Mouse (Mus musculus): ENCODE measurements around the gene Foxs1. TPM values are rescaled to one million over a fixed set of nuclear protein-coding genes. Genes with fewer than 3 reads are reported as not detected.

Foxs1 gene
- total RNA-seq, 2 experiments from 2014 or later, result 5.4 to 5.7 TPM

GRCm38 (mm10) chr2:152928219-152928987, 4.6 kb downstream of the Foxs1 start:
- no peak for DNase-seq

- no peak for DNase-seq
Observed at GRCm38 (mm10) chr2:152927371-152927770, 5.6 kb downstream of the Foxs1 start.

GRCm38 (mm10) chr2:152926896-152927295, 6.1 kb downstream of the Foxs1 start:
- no peak for DNase-seq

- peak; percentile 83 for DNase-seq
Observed at GRCm38 (mm10) chr2:152925189-152925872, 7.7 kb downstream of the Foxs1 start.

GRCm38 (mm10) chr2:152924543-152924942, 8.5 kb downstream of the Foxs1 start:
- no peak for DNase-seq

- DNase-seq, result no peak
Observed at GRCm38 (mm10) chr2:152924128-152924527, 8.9 kb downstream of the Foxs1 start.

- DNase-seq, result no peak
Observed at GRCm38 (mm10) chr2:152923621-152924020, 9.4 kb downstream of the Foxs1 start.

- DNase-seq, result no peak
Observed at GRCm38 (mm10) chr2:152922376-152922775, 10.6 kb downstream of the Foxs1 start.

GRCm38 (mm10) chr2:152917671-152918070, 15.3 kb downstream of the Foxs1 start:
- DNase-seq, result no peak

- DNase-seq, result no peak
Observed at GRCm38 (mm10) chr2:152916111-152916510, 16.9 kb downstream of the Foxs1 start.

GRCm38 (mm10) chr2:152915453-152915852, 17.6 kb downstream of the Foxs1 start:
- no peak for DNase-seq

- peak; percentile 93 for DNase-seq
Observed at GRCm38 (mm10) chr2:152914310-152915120, 18.5 kb downstream of the Foxs1 start.

- DNase-seq, result no peak
Observed at GRCm38 (mm10) chr2:152913471-152913870, 19.5 kb downstream of the Foxs1 start.

GRCm38 (mm10) chr2:152911432-152911831, 21.6 kb downstream of the Foxs1 start:
- no peak for DNase-seq

- no peak for DNase-seq
Observed at GRCm38 (mm10) chr2:152911031-152911430, 22.0 kb downstream of the Foxs1 start, which contains the start of gene Mylk2. Mylk2 (plus strand) TSS chr2:152911352.

- no peak for DNase-seq
Observed at GRCm38 (mm10) chr2:152909848-152910247, 23.2 kb downstream of the Foxs1 start.

GRCm38 (mm10) chr2:152907114-152907943, 25.7 kb downstream of the Foxs1 start:
- no peak for DNase-seq

- no peak for DNase-seq
Observed at GRCm38 (mm10) chr2:152906274-152907037, 26.6 kb downstream of the Foxs1 start.

GRCm38 (mm10) chr2:152905036-152905829, 27.8 kb downstream of the Foxs1 start:
- no peak for DNase-seq

- no peak for DNase-seq
Observed at GRCm38 (mm10) chr2:152904127-152904643, 28.8 kb downstream of the Foxs1 start.

All from adrenal gland, postnatal 10 days (tissue).